Mouse (Mus musculus): Measurements from ENCODE around the gene Insm2. TPM values are rescaled to one million over a fixed set of nuclear protein-coding genes. Genes with fewer than 3 reads are reported as not detected.

The Insm2 gene
- polyA plus RNA-seq, 1 experiment from 2014 or later, result 0.46 TPM

- 44% methylated on average over 3 of the region's 3 CpGs for WGBS
- no peaks in the 10 kb centered on the region for H3K9me3 ChIP-seq (replicated peaks)
- H3K27me3 ChIP-seq (ENCODE audit: low read depth, poor library complexity, severe bottlenecking), result no peaks in the 10 kb centered on the region
- H3K27ac ChIP-seq (replicated peaks), result no peak overlapping the region
- no peak overlapping the region for H3K4me3 ChIP-seq
- peaks cover 15% of the 10 kb centered on the region for H3K4me1 ChIP-seq
- no peaks in the 10 kb centered on the region for H3K36me3 ChIP-seq
- no peak for DNase-seq (ENCODE audit: low spot score)
Measured at GRCm38 (mm10) chr12:55622615-55623245, 23.5 kb downstream of the Insm2 start.

DNA sequence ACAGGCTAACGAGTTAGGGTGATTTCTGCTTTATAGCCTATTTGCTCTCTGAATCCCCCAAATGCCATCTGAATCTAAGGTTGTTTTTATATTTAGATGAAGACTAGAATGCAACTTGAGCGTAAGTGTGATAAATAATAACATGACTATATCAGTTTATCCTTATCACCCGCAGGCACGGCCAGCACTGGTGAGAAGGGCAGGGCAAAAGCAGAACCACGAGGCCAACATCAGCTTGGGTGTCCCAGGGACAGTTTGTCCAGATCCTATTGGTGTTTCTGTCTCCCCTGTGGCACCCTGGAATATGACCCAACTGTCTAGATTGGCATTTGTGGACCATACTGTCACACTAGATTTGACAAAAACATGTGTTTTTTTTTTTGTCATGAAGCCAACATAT lies 24.0 kb downstream of the Insm2 start:
- no peak overlapping the region for H3K4me3 ChIP-seq
- 88% methylated on average over 5 of the region's 5 CpGs for WGBS

DNA sequence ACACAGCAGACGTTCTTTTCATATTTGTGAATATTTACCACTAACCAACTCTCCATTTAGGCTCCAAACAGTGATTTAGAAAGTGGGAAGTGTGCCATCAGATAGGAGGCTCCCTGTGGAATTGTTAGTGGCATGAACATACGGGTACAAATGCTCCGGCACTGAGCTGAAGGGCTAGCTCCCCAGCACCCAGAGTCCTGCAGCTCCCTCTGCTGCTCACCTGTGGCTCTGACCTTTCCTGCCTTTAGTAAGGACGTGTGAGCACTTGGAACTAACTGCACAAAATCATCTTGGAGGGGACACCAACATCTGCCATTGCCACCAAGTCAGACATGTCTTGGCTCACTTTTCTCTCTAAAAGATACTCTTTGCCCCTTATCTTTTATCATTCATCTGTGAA lies 27.5 kb downstream of the Insm2 start:
- Histone ChIP-seq H3K36me3 (no peaks in the 10 kb centered on the region), H3K4me3 (no peak overlapping the region), H3K9me3 (replicated peaks) (no peaks in the 10 kb centered on the region), H3K27ac (replicated peaks) (no peak overlapping the region), H3K4me1 (peaks cover 10% of the 10 kb centered on the region), H3K27me3 (ENCODE audit: low read depth, poor library complexity, severe bottlenecking) (no peaks in the 10 kb centered on the region)
- no peak for DNase-seq (ENCODE audit: low spot score)
- 37% methylated on average over 4 of the region's 4 CpGs for WGBS

More for the DNA sequence above, 24.0 kb downstream of the Insm2 start:
- H3K9me3 ChIP-seq (replicated peaks), result no peaks in the 10 kb centered on the region
- H3K4me1 ChIP-seq, result peaks cover 14% of the 10 kb centered on the region
- H3K36me3 ChIP-seq, result no peaks in the 10 kb centered on the region
- no peaks in the 10 kb centered on the region for H3K27me3 ChIP-seq (ENCODE audit: low read depth, poor library complexity, severe bottlenecking)
- no peak for DNase-seq (ENCODE audit: low spot score)
- no peak overlapping the region for H3K27ac ChIP-seq (replicated peaks)

- Histone ChIP-seq H3K4me3 (no peak overlapping the region), H3K27me3 (ENCODE audit: low read depth, poor library complexity, severe bottlenecking) (no peaks in the 10 kb centered on the region), H3K9me3 (replicated peaks) (no peaks in the 10 kb centered on the region), H3K4me1 (no peaks in the 10 kb centered on the region), H3K27ac (replicated peaks) (no peak overlapping the region), H3K36me3 (no peaks in the 10 kb centered on the region)
- no peak for DNase-seq (ENCODE audit: low spot score)
- 94% methylated on average over 7 of the region's 7 CpGs for WGBS
Measured at GRCm38 (mm10) chr12:55648011-55648525, 48.8 kb downstream of the Insm2 start.

Other genes with a start within 250 kb of the Insm2 start
- 496 and 514 TPM in 2 replicates for gene Psma6, start 215.2 kb upstream of the Insm2 start, polyA plus RNA-seq (2016; fragmentation: Nextera tagmentation; extraction: Ambion mirVana)
- 39.0 and 43.8 TPM in 2 replicates for gene Nfkbia, start 106.8 kb upstream of the Insm2 start, polyA plus RNA-seq (2016; fragmentation: Nextera tagmentation; extraction: Ambion mirVana)
- not detected in 2 replicates for gene Aldoart2, start 34.2 kb upstream of the Insm2 start, polyA plus RNA-seq (2016; fragmentation: Nextera tagmentation; extraction: Ambion mirVana)
- gene Ralgapa1, start 221.7 kb downstream of the Insm2 start, polyA plus RNA-seq (2016; fragmentation: Nextera tagmentation; extraction: Ambion mirVana), result 9.4 and 12.8 TPM in 2 replicates
- 36.2 and 43.6 TPM in 2 replicates for gene Brms1l, start 236.9 kb downstream of the Insm2 start, polyA plus RNA-seq (2016; fragmentation: Nextera tagmentation; extraction: Ambion mirVana)

All from midbrain, embryonic 10.5 days (tissue).